Mouse (Mus musculus) erythroblast, embryonic 14.5 days (primary cell): ENCODE data around the gene Spns2.

Source experiments
- GATA1 ChIP-seq: IDR thresholded peaks from 2 replicates; pipeline ENCODE4 v1.6.1; 2012; ENCODE audit warnings: low read length, inconsistent platforms, mixed read lengths
- TAL1 ChIP-seq: IDR thresholded peaks from 3 replicates; pipeline ENCODE4 v1.6.1; 2012; ENCODE audit warnings: low read length, inconsistent platforms, mixed read lengths

- TF ChIP-seq GATA1 (no peak), TAL1 (no peak)
These were observed 17.9 kb upstream of the Spns2 start for GRCm38 (mm10) chr11:72507651-72508050.
